Mouse (Mus musculus) liver, embryonic 14.5 days (tissue): ENCODE data around the gene Atad1.
"Not testable (repeated sequence)": the region's sequence is repeated elsewhere in the genome, so short reads cannot be mapped to it uniquely, and the experiment has no call there.

Source experiments
- CTCF ChIP-seq: IDR thresholded peaks from 2 replicates; pipeline ENCODE4 v1.5.1; 2016; ENCODE audit warnings: antibody characterized with exemption, low read depth, control low read depth
- EP300 ChIP-seq: IDR thresholded peaks from 2 replicates; pipeline ENCODE4 v1.6.1; 2016; ENCODE audit warnings: antibody characterized with exemption, low read depth

GRCm38 (mm10) chr19:32688227-32688626 is 51.4 kb downstream of the Atad1 start:
- not testable (repeated sequence) for TF ChIP-seq CTCF, EP300
